Mouse (Mus musculus) skeletal muscle tissue, adult 2 months (tissue): ENCODE measurements around the gene Qprt.

Source experiments
- DNase-seq: peaks from one replicate; pipeline ENCODE4 v3.0.0-alpha.2; 2012; ENCODE audit warnings: low read depth, low spot score

The Qprt gene

DNA sequence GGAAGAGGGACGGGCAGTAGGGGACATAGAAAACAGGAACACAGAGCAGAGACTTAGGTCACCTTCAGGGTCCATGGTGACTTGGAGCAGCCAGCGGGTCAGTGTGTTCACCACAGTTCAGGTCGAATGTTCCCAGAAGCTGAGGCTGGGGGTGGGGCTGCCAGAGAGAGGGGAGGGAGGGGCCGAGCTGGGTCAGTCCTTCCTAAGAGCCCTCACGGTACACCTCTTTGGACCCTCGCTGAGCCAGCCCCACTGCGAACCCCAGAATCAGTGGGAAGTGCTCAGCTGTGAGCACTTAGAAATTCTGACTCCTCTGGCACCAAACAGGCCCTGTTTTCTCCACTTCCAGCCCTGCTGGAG lies at the start of gene Qprt:
Qprt (minus strand) TSS at position 316 of the 360 bp plus-strand sequence.
- DNase-seq = no peak

GRCm38 (mm10) chr7:127166501-127166900 lies 44.5 kb upstream of the Qprt start:
- DNase-seq = no peak

- no peak for DNase-seq
These were observed 43.8 kb upstream of the Qprt start for GRCm38 (mm10) chr7:127165607-127166493.

DNA sequence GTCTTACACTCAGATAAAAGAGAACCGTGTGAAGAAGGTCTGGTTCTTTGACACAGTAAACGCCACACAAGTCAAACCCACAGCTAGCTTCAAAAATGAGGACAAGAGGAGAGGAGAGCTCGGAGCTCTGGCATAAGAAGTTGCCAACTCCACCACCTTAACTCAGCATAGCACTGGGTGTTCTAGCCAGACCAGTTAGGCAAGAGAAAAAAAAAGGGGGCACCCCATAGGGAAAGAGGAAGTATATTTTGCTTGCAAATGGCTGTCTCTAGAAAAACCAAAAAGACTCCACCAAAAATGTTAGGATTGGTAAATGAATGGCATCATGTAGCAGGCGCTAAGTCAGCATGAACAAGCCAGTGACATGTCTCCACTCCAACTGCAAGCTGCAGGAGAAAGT lies 42.0 kb upstream of the Qprt start:
- no peak for DNase-seq

GRCm38 (mm10) chr7:127162546-127162945 lies 40.5 kb upstream of the Qprt start:
- no peak for DNase-seq

GRCm38 (mm10) chr7:127157548-127157947 lies 35.5 kb upstream of the Qprt start:
- no peak for DNase-seq

GRCm38 (mm10) chr7:127153477-127153876 lies 31.5 kb upstream of the Qprt start:
- no peak for DNase-seq

- DNase-seq = no peak
These were observed 30.4 kb upstream of the Qprt start for GRCm38 (mm10) chr7:127152464-127152863.

DNA sequence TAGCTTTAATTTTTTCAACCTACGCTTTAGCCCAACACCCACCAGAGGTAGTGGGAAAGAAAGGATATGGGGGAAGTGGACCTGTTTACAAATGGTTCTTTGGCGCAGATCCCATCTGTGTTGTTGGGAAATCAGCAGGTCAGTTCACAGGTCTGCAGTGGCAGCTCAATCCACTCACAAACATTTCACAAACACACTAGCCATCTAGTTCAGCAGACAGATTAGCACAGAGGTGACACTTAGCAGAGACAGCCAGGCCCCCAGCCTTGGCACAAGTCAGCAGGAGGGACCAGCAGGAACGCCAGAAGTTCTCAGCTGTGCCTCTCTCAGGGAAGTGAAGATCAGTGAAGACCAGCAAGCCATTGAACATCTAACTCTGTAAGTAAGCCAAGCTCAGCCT lies 25.9 kb upstream of the Qprt start:
- no peak for DNase-seq

DNA sequence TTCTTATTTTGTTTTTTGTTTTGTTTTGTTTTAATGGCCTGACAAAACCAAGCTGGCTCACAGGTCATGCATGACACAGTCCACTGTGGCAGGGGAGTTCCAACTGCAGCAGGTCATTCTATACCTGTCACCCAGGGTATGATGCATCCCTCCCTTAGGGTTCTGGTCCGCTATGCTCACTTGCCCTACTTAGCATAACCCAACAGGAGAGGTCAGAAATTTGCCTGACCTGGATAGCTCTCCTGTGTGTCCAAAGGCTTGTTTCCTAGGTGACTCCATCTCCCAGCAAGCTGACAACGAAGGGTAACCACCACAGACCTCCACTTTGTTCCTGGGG lies 24.2 kb upstream of the Qprt start:
- DNase-seq = no peak

GRCm38 (mm10) chr7:127145387-127146266 lies 23.6 kb upstream of the Qprt start:
- no peak for DNase-seq

- DNase-seq = no peak
These were observed 22.4 kb upstream of the Qprt start for GRCm38 (mm10) chr7:127144412-127144811.

- DNase-seq = no peak
These were observed 20.6 kb upstream of the Qprt start for GRCm38 (mm10) chr7:127142666-127143065.

DNA sequence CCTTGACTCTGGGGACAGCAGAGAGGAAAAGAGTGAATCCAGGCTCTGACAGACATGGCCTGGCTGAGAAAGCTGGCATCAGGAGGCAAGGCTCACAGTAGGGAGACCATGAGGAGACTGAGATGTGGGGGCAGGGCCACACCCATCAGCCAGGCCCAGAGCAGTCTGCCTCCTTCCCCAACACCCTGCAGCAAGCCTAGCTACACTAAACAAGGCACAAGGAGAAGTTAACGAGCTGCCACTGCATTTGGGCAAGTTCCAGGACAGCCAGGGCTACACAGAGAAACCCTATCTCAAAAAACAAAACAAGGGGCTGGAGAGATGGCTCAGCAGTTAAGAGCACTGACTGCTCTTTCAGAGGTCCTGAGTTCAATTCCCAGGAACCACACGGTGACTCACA lies 20.2 kb upstream of the Qprt start:
- no peak for DNase-seq

DNA sequence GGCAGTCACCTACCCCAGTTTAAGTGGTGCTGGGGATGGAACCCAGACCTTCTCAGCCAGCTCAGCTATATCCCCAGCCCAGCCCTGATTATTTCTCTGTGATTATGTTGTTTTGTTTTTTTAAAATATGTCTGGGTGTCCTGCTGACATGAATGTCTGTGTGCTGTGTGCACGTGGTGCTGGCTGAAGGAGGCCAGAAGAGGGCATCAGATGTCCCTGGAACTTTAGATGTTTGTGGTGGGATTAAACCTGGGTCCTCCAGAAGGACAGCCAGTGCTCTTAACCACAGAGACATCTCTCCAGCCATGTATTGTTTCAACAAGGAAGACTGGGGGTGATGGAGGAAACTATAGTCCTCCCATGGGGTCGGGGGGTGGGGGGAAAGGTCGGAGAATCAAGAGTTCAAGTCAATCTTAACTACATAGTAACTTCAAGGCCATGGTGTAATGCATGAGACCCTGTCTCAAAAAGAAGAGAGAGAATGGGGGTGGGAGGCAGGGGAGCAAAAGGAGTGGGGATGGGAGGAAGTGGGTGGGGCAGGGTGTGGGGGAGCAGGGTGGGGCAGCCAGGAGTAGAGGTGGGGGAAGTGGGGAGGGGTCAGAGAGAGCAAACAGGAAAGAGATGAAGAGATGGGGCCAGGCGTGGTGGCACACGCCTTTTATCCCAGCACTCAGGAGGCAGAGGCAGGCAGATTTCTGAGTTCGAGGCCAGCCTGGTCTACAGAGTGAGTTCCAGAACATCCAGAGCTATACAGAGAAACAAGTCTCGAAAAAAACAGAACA lies 18.8 kb upstream of the Qprt start:
- no peak for DNase-seq

DNA sequence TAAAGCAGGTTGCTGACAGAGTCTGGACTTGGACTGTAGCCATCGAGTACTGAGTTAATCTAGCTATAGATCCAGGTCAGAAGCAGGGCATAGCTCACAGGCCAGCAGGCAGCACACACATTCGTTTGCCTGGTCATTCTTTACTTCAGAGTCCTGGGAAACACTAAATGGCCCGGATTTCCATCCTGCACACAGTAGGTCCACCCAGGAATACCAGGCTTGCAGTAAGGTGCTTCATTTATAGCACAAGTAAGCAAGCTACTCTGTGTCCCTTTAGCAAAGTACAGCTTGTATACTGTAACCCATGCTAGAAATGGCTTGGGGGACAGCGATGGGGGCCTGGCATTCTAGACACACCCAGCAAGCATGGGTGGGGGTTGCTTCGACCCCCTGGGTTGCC lies 17.5 kb upstream of the Qprt start:
- no peak for DNase-seq

DNA sequence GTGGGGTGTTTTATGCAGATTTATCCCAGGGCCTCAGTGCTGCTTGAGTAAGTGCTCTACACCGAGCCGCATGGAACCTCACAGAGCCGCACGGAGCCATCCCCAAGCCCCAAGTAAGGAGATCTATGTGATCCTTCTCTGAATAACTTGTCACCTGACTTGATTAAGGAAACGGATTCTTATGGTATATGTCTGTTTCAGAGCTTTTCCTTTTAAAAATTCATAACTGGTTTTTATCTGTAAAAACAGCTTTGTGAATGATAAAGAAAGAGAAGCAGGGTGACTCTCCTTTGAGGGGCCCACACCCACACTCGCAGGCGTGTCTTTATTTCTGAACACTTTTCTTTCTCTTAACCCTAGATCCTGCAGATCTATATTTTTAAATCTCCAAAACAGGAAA lies 17.1 kb upstream of the Qprt start:
- no peak for DNase-seq

GRCm38 (mm10) chr7:127137262-127138017 lies 15.4 kb upstream of the Qprt start, which contains the start of gene Spn:
Gene Spn (minus strand): TSS chr7:127137823.
- no peak for DNase-seq

DNA sequence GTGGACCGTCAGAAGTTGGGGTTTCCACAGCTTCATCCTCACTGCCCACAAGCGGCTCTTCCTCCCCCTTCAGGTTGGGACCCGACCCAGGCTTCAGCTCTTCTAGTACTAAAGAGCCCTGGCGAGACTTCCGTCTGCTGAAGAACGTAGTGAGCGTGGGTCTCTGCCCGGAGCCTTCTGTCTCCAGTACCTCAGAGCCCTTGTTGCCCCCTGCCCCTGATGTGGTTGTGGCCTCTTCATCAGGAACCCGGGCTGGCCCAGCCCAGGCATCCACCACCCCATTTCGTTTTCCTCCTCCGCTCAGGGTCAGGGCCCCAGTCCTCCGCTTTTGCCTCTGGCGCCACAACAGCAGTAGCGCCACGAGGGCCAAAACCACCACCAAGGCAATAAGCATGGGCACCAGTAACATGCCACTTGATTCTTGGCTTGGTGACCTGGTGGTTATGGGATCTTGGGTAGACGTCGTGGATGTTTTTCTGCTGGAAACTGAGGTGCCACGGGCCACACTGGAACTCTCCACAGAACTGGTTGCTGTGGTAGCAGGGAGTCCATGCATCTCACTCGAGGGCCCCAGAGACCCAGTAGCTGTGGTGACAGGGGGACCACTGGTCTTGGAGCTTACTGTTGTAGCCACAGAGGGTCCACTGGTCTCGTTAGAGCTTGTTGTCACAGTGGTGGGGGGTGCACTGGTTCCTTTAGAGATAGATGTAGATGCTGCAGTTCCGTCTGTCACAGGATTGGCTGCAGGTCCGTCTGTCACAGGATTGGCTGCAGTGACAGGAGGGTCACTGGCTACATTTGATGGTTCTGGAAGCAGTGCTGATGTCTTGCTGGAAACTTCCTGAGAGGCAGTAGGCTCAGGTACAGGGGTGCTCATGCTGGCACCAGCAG lies 14.4 kb upstream of the Qprt start:
- DNase-seq = no peak

DNA sequence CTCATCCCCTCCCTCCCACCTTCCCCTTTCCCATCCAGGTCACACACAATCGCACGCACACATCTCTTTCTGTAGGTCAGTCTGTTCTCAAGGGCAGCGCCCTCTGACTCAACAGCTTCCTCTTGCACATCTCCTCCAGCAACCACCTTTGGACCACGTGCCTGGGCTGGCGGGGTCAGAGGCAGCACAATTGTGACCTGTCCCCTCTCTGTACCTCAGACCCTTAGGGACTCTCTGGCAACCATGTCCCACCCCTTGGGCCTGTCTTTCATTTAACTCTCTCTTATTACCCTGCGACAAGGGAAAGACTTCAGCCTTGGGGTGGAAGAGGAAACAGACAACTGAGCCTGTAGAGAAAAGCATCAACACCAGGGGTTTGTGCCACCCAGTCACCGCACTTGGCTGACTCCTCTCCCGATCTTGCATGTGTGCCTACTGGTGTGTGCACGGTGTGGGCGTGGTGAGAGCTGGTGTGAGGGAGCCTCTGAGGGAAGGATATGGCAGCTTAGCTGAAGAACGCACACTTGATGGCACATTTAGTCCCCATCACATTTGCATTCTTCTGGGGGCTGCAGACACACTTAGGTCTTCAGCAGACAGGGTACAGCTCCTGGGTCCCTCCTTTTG lies 12.9 kb upstream of the Qprt start:
- no peak for DNase-seq
